Mouse (Mus musculus): Measurements from ENCODE around the gene Ttn.

DNA sequence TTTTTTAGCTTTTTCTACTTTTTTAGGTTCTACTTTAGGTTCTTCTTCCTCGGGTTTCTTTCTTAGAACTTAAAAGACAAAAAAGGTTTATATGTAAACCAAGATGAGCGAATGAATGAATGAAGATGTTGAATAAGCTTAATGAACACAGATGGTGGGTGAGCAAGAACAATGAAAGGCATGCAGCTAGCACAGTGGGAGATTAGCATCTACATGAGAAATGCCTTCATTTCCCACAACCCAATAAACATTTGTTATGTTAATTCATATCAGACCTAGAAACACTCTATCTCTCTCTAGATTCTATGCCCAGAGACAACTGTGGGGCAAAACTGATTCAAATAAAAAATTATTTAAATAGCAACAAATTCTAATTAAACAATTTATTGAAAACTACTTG is 164.6 kb downstream of the Ttn start:
- TF ChIP-seq CTCF (IDR thresholded peaks at IDR 0.05; ENCODE audit: borderline replicate concordance, insufficient read depth, low read length), result no peak
- no peak for TF ChIP-seq POLR2A (IDR thresholded peaks at IDR 0.05; ENCODE audit: low read depth, low read length)
